Mouse (Mus musculus): ENCODE results near the gene Lcp1.

Lcp1 gene

DNA sequence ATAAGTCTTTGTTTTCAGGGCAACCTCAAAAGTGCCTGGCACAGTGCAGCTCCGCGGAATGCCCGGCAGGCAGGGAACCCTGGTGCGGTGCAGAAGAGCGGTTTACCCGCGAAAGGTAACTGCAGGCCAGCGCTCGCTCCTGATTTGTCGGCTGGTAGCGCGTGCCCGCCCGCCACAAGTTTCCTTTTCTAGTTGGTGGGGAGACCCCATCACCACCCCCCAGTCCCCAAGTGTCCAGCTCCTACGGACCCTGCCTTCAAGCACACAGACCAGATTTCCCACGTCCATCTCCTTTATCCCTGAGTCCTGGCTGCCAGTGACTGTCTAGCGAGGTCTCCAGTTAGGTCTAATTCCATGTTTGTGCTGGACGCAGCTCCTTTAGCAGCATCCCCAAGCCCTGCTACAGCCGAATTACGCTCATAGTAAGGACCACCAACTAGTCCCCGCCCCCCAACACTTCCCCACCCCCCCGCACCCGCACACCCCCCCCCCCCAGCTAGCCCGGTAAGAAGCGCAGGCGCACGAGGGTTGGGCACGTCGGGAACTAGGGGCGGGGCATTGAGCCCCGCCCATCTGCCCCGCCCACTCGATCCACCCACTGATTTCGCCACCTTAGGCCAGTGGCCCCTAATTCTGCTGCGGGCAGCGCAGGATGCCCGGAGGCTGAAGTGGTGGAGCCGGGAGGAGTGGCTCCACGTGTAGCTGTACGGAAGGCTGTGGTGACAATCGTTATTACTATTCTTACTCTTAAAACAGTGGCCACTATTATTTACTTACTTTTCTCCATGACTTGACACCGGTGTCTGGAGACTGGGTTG lies at the start of gene Lcp1, which contains the start of gene Lrrc63:
Gene Lcp1 (plus strand): TSS at position 601 of the 818 bp plus-strand sequence.
Gene Lrrc63 (minus strand): TSS at position 381 of the 818 bp plus-strand sequence.
- DNase-seq (ENCODE audit: low spot score in 2 of 2) = peak; percentile 75 to 81

DNA sequence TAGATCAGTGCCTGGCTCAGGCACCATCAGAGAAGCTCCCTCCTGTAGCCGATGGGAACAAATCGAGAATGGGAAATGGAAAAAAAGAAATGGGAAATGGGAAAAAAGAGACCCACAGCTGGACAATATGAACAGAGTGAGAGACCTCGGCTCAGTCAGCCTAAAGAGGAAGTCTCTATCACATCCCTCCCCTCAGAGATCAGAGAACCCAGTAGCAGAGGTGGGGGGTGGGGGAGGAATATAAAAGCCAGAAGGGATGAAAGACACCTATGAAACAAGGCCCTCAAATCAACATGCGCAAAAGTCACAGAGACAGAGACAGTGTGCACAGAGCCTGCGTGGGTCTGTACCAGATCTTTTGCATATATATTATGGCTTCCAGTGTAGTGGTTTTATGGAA lies 27.9 kb upstream of the Lcp1 start:
- DNase-seq (ENCODE audit: low spot score in 2 of 2) = no peak

DNA sequence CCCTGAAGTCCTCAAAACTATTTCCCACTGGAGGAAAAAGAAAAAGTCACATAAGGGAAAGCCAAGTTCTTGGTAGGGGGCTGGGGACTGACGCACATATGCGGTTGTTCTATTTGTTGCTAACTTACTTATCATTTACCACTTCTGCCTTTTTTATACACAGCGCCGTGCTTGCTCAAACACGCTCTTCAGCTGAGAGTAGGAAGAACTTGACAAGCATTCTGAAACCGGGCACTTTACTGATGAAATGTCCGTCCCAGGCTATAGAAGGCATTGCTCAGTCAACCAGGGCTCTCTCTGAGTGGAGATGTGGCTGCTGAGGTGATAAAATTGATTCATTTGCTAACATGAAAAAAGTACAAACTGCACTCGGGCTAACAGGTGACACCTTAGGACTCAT lies 9.2 kb upstream of the Lcp1 start:
- DNase-seq (ENCODE audit: low spot score in 2 of 2) = no peak

DNA sequence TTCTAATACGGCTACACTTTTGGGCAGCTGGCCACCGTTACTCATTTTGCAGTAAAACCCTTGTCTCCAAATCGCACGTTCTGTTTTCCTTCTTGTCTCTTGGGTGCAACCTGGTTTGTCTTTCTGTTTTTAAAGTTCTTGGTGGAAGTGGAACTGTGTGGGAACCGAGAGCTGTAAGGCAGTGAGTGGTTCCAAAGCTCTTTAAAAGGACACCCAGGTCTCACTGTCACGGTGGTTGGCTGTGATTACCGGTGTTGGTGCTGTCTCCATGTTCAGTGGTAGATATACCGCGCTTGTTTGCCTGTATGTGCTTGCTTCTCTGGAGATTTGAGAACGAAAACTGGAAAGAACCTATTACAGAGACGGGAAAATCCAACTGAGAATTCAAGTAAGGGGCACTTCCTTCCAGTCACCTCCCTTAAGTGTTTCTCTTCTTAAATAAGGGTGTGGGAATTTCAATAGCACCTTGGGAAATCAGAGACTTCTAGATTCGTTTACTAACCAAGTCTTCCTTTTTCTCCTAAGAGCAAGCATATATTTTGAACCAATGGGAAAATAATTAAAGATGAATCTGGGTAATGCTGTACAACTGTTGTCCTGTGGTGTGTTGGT lies 529 bp downstream of the Lcp1 start:
- DNase-seq (ENCODE audit: low spot score in 2 of 2) = no peak

DNA sequence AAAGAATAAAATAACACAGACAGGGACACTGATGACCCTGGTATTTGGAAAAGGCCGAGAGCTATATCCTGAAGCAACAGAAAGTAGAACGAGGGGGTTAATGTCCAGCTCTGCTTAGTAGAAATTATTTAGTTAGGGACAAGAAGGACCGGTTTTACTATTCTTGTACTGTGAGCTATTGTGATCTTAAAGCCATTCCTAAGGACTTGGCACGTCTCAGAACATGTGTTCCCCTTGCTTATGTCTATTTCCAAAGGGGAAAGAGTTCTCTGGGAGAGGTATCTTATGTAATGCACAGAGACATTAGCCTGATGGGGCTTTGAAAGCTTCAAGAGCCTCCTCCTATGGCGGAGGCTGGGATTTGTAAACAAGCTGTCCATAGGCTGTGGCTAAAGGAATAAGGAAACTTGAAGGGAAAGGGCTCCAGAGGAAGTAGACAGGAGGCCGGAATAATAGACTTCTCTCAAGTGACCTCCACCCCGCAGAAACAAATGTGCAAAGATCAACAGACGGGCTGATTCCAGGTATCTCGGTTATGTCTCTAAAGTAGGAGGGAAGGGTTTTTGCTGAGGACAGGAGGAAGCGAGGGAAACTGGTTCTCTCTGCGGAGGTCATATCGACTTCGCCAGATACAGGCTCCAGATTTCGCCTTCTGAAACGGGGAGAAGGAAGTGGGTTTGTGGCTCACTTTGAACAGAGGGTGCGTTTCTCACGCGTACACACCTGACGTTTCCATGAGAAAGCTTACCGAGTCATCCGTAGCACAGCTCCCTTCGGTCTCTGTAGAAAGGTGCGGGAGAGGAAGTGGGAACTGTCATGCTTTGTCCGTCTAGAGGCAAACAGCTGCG lies 5.4 kb downstream of the Lcp1 start:
- peak; percentile 11 to 17 for DNase-seq (ENCODE audit: low spot score in 2 of 2)

DNA sequence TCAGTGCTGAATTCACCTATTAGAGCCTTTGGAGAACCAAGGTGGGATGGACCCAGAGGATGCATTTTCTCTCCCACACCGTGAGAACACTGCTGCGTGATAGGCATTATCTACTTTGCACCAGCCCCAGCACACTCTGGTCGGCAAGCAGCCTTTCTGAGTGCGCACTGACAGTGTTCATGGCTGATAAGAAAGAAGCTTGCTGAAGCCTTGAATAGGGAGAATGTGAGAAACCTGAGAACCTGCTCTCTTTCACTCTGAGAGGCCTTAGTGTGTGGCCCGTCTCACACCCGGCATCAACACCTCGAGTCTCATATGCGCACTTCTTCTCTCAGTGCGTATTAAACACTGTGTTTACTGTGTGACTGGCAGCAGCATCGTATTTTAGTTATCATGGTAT lies 7.6 kb downstream of the Lcp1 start:
- DNase-seq (ENCODE audit: low spot score in 2 of 2) = no peak

DNA sequence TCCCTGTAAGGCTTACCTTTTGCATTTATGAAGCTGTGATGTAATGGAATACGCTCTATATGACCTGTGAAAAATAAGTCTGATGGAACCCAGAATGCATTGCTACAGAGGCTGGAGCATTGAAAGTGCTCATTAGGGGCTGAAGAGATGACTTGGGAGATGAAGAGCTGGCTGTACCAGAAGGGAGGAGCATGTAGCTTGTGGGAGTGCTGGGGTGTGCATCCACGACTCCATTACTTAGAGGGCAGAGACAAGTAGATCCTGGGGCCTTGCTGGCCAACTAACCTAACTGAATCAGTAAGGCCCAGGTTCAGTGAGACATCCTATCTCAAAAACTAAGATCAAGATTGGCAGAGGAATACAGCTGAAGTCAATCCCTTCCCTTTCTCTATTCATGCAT lies 8.3 kb downstream of the Lcp1 start:
- no peak for DNase-seq (ENCODE audit: low spot score in 2 of 2)

DNA sequence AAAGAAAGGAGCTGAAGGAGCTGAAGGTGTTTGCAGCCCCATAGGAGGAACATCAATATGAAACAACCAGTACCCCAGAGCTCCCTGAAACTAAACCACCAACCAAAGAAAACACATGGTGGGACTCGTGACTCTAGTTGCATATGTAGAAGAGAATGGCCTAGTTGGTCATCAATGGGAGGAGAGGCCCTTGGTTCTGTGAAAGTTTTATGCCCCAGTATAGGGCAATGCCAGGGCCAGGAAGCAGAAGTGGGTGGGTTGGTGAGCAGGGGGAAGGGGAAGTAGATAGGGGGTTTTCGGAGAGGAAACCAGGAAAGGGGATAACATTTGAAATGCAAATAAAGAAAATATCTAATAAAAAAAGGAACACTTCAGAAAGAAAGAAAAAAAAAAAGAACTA lies 16.8 kb downstream of the Lcp1 start:
- peak in 1 of 2 experiments; percentile 16 for DNase-seq (ENCODE audit: low spot score in 2 of 2)

DNA sequence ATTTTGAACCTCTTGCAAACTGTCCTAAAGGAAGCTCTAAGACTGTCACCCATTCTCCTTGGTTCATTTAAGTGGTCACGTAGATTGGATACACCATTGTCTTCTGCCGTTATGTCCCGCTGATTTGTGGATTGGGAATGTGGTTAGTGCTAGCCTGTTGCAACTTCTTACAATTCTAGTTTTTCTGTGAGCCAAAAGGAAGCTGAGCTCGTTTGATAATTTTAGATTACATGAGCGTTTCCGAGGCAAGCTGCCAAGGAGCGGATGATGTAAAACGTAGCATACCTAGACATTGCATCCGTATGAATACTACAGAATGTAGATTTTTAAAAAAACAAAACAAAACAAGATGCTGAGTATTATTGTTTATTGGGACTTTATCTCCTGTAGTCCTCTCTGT lies 17.3 kb downstream of the Lcp1 start:
- DNase-seq (ENCODE audit: low spot score in 2 of 2) = no peak

DNA sequence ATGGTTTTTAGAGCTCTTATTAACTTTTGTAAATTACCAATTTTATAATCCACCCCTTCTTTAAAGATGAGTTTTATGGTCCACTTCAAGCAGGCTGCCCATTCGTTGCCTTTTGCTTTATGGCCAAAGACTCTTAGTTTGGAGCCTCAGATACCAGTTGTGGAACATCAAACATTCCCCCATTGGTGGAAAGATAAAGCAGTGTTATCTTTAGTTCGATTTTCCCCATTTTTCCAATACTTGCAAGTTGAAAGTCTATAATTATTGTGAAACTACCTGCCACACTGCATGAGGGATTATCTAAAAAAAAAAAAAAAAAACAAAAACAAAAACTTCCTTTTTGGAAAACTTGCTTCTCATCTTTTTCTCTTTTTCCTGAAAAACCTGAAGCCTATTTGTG lies 19.8 kb downstream of the Lcp1 start:
- DNase-seq (ENCODE audit: low spot score in 2 of 2) = no peak

DNA sequence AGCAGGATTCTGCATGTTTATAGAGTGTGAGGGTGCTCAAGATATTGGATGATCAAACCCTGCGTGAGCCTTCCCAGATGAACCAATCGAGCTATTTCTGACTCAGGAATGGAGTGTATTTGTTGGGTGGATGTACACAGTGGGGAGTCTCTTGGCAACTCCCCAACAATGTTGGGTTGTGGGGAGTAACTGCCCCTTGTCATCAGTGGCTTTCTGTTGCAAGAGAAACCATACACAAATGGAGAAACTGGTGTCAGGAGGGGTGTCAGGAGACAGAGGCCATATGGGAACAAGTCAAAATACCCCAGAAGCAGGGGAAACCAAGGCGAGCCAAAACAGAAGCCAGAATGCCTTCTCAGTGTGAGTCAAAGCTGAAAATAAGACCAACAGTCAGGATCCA lies 20.2 kb downstream of the Lcp1 start:
- DNase-seq (ENCODE audit: low spot score in 2 of 2) = no peak

DNA sequence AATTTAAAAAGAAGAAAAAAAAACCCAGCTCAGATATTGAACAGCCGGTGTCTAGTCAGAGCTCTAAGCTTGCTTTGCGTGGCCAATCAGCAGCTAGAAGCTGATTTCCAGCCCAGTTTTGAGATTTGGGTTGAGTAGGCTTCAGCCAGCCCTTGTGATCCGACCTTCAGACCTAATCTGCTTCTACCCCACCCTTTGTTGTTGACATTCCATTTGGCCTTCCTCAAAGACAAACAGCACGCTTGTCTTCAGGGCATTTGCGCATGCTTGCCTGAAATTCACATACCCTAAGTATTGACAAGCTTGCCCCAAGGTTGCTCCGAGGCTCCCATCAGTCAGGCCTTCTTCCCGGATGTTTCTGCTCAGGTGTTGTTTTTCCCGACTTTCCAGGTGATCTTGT lies 23.6 kb downstream of the Lcp1 start:
- DNase-seq (ENCODE audit: low spot score in 2 of 2) = no peak

DNA sequence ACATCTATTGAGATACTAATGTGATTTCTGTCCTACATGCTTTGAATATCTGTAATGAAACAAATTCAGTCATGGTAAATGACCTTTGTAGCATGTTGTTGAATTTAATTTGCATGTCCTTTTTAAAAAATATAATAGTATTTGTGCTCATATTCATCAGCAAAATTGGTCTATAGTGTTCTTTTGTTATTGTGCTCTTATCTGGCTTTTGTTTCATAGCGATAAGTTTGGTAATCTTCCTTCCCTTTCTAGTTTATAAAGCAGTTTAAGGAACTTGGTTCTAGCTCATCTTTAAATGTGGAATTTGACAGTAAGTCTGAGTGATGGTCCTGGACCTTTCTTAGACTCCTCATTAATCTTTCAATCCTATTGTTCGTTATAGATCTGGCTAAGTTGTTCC lies 28.5 kb downstream of the Lcp1 start:
- no peak for DNase-seq (ENCODE audit: low spot score in 2 of 2)

DNA sequence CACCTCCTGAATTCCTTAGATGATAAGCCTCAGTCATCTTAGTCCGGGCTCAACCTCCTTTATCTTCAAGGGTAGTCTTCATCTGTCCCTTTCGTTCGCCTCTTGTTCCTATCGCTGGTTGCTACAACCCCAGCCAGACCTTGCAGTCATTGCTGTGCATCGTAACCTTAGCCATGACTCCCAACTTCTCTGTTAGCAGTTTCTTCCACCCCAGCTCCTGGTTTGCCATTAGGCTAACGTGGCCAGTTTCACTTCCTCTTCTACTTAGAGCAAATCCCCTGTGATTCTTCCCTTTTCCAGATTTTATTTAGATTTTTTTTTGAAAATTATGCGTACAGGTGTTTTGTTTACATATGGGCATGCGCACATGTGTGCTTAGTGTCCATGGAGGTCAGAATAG lies 33.0 kb downstream of the Lcp1 start:
- DNase-seq (ENCODE audit: low spot score in 2 of 2) = no peak

DNA sequence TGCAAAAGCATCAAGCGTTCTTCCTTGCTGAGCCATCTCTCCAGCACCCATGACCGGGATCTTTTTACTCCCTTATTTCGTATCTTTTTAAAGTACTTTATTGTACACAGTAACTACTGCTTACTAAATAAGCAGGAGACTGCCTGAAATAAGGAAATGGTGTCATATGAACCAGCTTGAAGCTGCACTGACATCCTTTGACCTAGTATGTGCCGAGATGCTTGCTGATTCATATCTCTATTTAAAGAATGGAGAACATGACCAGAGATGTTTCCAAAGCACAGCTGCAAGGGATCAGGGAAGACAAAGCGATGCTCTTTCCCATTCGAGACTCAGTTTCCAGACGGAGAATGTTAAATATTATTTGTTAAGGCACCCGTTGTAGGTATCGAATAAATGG lies 33.4 kb downstream of the Lcp1 start:
- no peak for DNase-seq (ENCODE audit: low spot score in 2 of 2)

DNA sequence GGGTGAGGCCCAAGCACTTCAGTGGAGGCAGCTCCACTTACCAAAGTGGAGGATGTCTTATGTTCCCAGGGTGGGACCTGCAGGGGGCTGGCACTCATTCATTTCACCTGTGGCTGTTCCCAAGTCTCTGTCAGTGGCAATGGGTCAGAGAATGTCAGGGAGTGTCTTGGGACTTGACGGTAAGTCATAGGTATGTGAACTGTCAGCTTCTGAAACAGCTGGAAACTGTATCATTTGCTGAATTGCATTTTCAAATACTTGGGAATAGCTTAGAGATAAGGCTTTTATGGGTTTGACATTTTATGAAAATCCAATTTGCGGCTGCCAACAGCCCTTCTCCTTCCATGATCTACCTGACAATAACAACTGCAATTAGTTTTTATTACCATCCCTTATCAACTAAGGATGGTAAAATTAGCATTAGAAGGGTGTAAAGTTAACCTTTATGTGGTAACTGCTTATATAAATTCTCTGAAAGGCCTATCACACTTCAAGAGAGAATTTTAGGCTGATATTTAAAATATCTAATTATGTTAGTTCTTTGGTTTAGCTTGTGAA lies 34.8 kb downstream of the Lcp1 start:
- DNase-seq (ENCODE audit: low spot score in 2 of 2) = no peak

DNA sequence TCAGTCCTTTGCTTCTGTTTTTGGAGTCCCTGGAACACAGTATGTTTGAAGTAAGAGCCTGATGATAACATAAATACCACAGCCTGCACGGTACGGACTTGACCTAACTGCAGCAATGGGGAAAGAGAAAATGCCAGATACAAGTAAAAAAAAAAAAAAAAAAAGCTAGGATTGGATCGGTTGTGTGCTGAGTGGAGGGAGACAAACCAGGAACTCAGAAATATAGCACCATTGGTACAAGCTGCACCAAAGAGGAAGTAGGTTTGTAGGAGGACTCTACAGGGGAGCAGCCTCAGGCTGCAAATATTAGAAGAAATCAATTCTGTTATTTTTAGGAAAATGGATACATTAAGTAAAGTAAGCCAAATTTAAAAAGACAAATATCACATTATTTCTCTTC lies 37.6 kb downstream of the Lcp1 start:
- DNase-seq (ENCODE audit: low spot score in 2 of 2) = no peak

DNA sequence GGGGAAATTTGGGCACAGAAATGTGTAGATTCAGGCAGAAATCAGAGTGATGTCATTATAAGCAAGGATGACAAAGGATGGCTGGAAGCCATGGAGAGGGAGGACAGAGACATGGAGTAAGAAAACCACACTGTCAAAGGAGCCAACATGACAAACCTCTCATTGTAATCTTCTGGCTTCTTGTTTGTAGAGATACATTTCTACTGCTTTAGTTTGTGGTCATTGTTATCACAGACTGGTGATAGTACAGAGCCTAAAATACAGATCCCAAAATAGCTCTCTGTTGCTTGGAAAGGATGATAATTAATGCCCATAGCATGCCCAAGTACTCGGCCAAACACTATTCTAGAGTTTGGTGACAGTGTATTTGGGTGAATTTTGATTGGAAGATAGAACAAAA lies 39.6 kb downstream of the Lcp1 start:
- no peak for DNase-seq (ENCODE audit: low spot score in 2 of 2)

DNA sequence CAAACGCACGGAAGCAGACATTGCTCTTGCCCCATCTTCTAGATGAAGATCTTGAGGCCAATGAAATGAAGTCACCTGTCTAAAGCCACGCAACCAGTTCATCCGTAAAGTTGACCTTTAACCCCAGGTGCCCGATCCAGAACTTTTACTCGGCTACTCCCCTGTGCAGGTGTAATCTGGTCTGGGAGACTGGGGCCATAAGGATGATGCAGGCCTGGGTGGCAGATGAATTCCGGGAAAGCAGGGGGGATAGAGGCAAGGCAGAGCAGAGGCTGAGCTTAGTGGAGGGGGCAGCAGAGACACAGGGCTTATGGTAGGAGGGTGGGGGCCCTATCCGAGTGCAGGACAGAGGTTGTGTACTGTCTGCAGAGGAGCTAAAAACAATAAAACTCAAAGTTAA lies 43.4 kb downstream of the Lcp1 start:
- DNase-seq (ENCODE audit: low spot score in 2 of 2) = no peak

DNA sequence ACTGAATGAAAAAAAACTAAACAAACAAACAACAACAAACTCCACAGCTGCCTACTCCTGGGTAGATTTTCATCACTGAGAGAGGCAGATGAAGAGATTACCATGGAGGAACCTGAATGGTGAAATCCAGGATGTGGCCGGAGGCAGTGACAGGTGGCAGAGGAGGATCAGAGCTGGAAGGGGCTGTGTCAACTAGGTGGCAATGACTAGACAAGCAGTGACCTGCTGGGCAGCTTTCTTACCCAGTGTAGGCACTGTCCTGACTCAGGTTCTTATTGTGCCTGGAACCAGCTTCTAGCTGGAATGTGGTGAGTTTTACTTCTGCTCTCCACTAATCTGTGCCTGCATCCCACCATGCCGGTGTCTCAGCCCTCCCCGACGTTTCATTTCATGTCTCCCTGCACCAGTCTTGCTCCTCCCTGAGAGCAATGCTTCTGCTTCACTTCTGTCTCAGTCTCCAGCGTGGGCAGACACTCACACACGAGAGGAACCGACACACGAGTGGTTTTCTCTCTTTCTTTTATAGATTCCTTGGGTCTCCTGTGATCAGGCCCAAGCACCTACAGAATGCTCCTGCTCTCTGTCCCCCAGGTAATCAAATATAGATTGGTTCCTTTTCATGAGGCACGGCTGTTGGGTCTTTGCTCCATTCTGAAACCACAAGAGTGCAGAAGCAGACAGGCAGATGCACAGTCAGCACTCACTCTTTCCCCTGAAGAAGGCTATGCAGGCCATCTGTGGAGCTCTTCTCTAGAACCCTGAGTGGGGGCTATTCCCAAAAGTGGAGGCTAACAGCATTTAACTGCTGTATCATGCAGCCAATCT lies 44.0 kb downstream of the Lcp1 start:
- no peak for DNase-seq (ENCODE audit: low spot score in 2 of 2)

DNA sequence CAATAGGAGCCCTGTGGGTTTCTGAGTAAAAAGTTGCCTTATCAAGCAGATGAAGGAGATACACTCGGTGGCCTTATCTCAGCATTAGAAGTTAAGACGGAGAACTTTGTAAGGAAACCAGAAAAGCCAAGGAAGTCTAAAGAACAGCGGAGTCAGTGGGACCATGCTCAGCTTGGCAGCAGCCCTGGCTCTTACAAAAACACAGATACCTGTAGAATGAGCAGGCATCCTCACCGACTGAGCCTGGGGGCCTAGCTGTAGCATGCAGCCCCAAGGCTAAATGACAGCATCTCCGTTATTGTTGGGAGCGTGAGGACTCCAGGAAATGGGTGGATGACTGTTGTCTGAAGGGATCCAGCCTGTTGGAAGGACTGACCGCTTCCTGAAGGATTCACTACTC lies 44.9 kb downstream of the Lcp1 start:
- no peak for DNase-seq (ENCODE audit: low spot score in 2 of 2)
